12 mouse cellular contexts compared by ENCODE assay signal in the genomic region with DNA sequence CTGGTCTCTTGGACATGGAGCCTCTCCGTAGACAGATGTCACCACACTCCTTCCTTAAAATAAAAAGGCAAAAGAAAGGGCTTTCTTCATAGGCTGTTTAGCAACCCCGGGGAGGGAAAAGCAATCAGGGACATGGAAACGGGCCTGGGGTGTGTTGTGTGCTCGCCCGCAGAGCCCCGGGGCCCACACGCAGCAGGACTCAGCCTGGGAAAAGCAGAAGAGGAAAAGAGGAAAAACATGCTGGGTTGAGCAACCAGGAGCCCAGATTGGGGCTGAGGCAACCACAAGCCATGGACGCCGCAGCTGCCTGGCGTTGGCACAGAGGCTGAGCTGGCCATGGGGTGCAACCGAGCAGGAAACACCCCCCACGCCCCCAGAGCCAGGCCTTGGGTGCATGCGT. TPM values are rescaled to one million over a fixed set of nuclear protein-coding genes. Genes with fewer than 3 reads are reported as not detected.
DNase-seq lines count a peak whose midpoint lies in the region; ATAC-seq and TF ChIP-seq lines count a peak whose summit lies in the region.
"Had no signal": no experiment of that assay in that cellular context is flagged by ENCODE, and none has a peak within 500 bp of the region (broad histone marks: within the 10 kb centered on the region; RNA-seq: fewer than 3 reads in every experiment).

No protein-coding gene starts in this region.

- no peak for ATAC-seq in embryonic facial prominence, embryonic 15.5 days (ENCODE audit: insufficient number of reproducible peaks, low FRiP score, low TSS enrichment, low read depth)
- peak; percentile 49 for ATAC-seq in lung, postnatal 0 days
- ATAC-seq in CD4-positive, CD25-positive, alpha-beta regulatory T cell, adult 4 months = no peak
- ATAC-seq in forebrain, embryonic 11.5 days (replicated peaks; ENCODE audit: low FRiP score) = no peak
- ATAC-seq: inflammation-experienced regulatory T-cells, adult 6 months had no signal

- WGBS in bone marrow, adult 2 months = 4% methylated on average over 13 of the region's 13 CpGs
- WGBS in embryonic facial prominence, embryonic 15.5 days = 76% methylated on average over 13 of the region's 13 CpGs
- 80% methylated on average over 9 of the region's 13 CpGs for WGBS in lung, postnatal 0 days
- 90% methylated on average over 13 of the region's 13 CpGs for WGBS in forebrain, embryonic 11.5 days

- H3K4me3 ChIP-seq in layer of hippocampus, adult 2 months = no peak overlapping the region
- H3K4me3 ChIP-seq in bone marrow, adult 2 months (replicated peaks; ENCODE audit: control insufficient read depth, low read depth, low read length) = no peak overlapping the region
- no peak overlapping the region for H3K4me3 ChIP-seq in embryonic facial prominence, embryonic 15.5 days (replicated peaks)
- no peak overlapping the region for H3K4me3 ChIP-seq in lung, postnatal 0 days (ENCODE audit: low read depth, low read length)
- H3K4me3 ChIP-seq in forebrain, embryonic 11.5 days (ENCODE audit: low read depth, low read length) = no peak overlapping the region

- no peaks in the 10 kb centered on the region; the same call in 1 of the 2 replicates for H3K27me3 ChIP-seq in embryonic facial prominence, embryonic 15.5 days
- no peaks in the 10 kb centered on the region for H3K27me3 ChIP-seq in lung, postnatal 0 days (replicated peaks; ENCODE audit: insufficient read depth, low read length)
- no peaks in the 10 kb centered on the region for H3K27me3 ChIP-seq in forebrain, embryonic 11.5 days (ENCODE audit: control insufficient read depth, insufficient read depth, low read length)

- no peaks in the 10 kb centered on the region for H3K9me3 ChIP-seq in embryonic facial prominence, embryonic 15.5 days (replicated peaks)
- no peaks in the 10 kb centered on the region for H3K9me3 ChIP-seq in lung, postnatal 0 days (ENCODE audit: low read length)
- no peaks in the 10 kb centered on the region for H3K9me3 ChIP-seq in forebrain, embryonic 11.5 days (ENCODE audit: control insufficient read depth, low read length)

- no peak overlapping the region for H3K9ac ChIP-seq in embryonic facial prominence, embryonic 15.5 days
- H3K9ac ChIP-seq in lung, postnatal 0 days (replicated peaks; ENCODE audit: low read depth) = no peak overlapping the region
- no peak overlapping the region for H3K9ac ChIP-seq in forebrain, embryonic 11.5 days (ENCODE audit: low read length)

- no peak for DNase-seq in layer of hippocampus, adult 2 months (ENCODE audit: low spot score in 2 of 2)
- no peak for DNase-seq in layer of hippocampus, adult 9-10 months (ENCODE audit: low spot score)
- DNase-seq in lung, postnatal 0 days (ENCODE audit: low spot score) = peak; percentile 42
- DNase-seq in forebrain, embryonic 11.5 days (ENCODE audit: low spot score) = no peak
- DNase-seq in layer of hippocampus, postnatal 10 days (ENCODE audit: low spot score in 2 of 2) = no peak
- DNase-seq: embryo, embryonic 11 days; left cerebral cortex, postnatal 4 days; right cerebral cortex, postnatal 4 days had no signal

- H3K36me3 ChIP-seq in embryonic facial prominence, embryonic 15.5 days = no peaks in the 10 kb centered on the region
- no peaks in the 10 kb centered on the region for H3K36me3 ChIP-seq in lung, postnatal 0 days (ENCODE audit: insufficient read depth, low read length)
- no peaks in the 10 kb centered on the region for H3K36me3 ChIP-seq in forebrain, embryonic 11.5 days (ENCODE audit: control insufficient read depth, insufficient read depth, low read length)

- TF ChIP-seq EP300 in lung, postnatal 0 days (IDR thresholded peaks at IDR 0.05) = no peak

- no peak overlapping the region for H3K4me2 ChIP-seq in embryonic facial prominence, embryonic 15.5 days (replicated peaks)
- H3K4me2 ChIP-seq in lung, postnatal 0 days (replicated peaks; ENCODE audit: low read depth, low read length) = no peak overlapping the region
- no peak overlapping the region for H3K4me2 ChIP-seq in forebrain, embryonic 11.5 days (ENCODE audit: low read depth, low read length, severe bottlenecking)

- TF ChIP-seq CTCF in layer of hippocampus, adult 2 months (conservative IDR thresholded peaks at IDR 0.05) = no peak
- TF ChIP-seq CTCF in bone marrow, adult 2 months (IDR thresholded peaks at IDR 0.05; ENCODE audit: control insufficient read depth, insufficient read depth, low read length) = no peak
- no peak for TF ChIP-seq CTCF in lung, postnatal 0 days (IDR thresholded peaks at IDR 0.05)

- 0 out of 2 replicates have a peak overlapping the region, but pooled peaks have one; percentile 28 for H3K27ac ChIP-seq in layer of hippocampus, adult 2 months
- peak overlapping the region; percentile 42 for H3K27ac ChIP-seq in bone marrow, adult 2 months (ENCODE audit: control insufficient read depth, insufficient read depth, low read depth, low read length, poor library complexity)
- peak overlapping the region; percentile 61 for H3K27ac ChIP-seq in embryonic facial prominence, embryonic 15.5 days (replicated peaks)
- no peak overlapping the region for H3K27ac ChIP-seq in lung, postnatal 0 days (ENCODE audit: low read length)
- no peak overlapping the region for H3K27ac ChIP-seq in forebrain, embryonic 11.5 days (ENCODE audit: low read depth, low read length)

- peaks cover 6% of the 10 kb centered on the region; the same call in 1 of the 2 replicates for H3K4me1 ChIP-seq in bone marrow, adult 2 months (ENCODE audit: control insufficient read depth, insufficient read depth, low read length)
- peaks cover 34% of the 10 kb centered on the region for H3K4me1 ChIP-seq in embryonic facial prominence, embryonic 15.5 days
- H3K4me1 ChIP-seq in lung, postnatal 0 days (ENCODE audit: insufficient read depth, low read depth, low read length) = 0 out of 2 replicates have a peak, but pooled peaks cover 3% of the 10 kb centered on the region
- H3K4me1 ChIP-seq in forebrain, embryonic 11.5 days (replicated peaks; ENCODE audit: control insufficient read depth, insufficient read depth, low read length) = no peaks in the 10 kb centered on the region

- TF ChIP-seq POLR2A in bone marrow, adult 2 months (IDR thresholded peaks at IDR 0.05; ENCODE audit: borderline replicate concordance, control insufficient read depth, low read depth, low read length) = no peak; the same call in 1 of the 2 replicates

RNA-seq across cellular contexts. Expression of a gene that starts 17.7 kb away (rescaled TPM):
- total RNA-seq in layer of hippocampus, adult 2 months (2021) = 10 to 100 TPM; 74.1 to 85.4 TPM
- 28.5 and 66.3 TPM in 2 replicates for polyA plus RNA-seq in bone marrow, adult 2 months (2011; ENCODE audit: insufficient read depth, insufficient read length, low replicate concordance, missing spikeins)
- 220 and 225 TPM in 2 replicates for polyA plus RNA-seq in embryonic facial prominence, embryonic 15.5 days (2015; fragmentation: Nextera tagmentation; extraction: Ambion mirVana)
- polyA plus RNA-seq in lung, postnatal 0 days (2015; fragmentation: Nextera tagmentation; extraction: Ambion mirVana) = 131 and 137 TPM in 2 replicates
- 10 to 100 TPM; 32.0 to 41.1 TPM for polyA plus RNA-seq in CD4-positive, CD25-positive, alpha-beta regulatory T cell, adult 4 months (2017; shearing (Covaris generic))
- polyA plus RNA-seq in forebrain, embryonic 11.5 days (2014; fragmentation: Nextera tagmentation; extraction: Ambion mirVana) = 307 and 321 TPM in 2 replicates
- total RNA-seq in layer of hippocampus, postnatal 10 days (2021) = 10 to 100 TPM; 70.7 to 82.3 TPM

RNA-seq across cellular contexts. Expression of a gene that starts 18.0 kb away (rescaled TPM):
- total RNA-seq in layer of hippocampus, adult 2 months (2021) = 1,000 to 10,000 TPM in 1 of 2 experiments, 100 to 1,000 TPM in 1; 991 to 1,040 TPM
- polyA plus RNA-seq in bone marrow, adult 2 months (2011; ENCODE audit: insufficient read depth, insufficient read length, low replicate concordance, missing spikeins) = 413 and 448 TPM in 2 replicates
- 1,008 and 1,040 TPM in 2 replicates for polyA plus RNA-seq in embryonic facial prominence, embryonic 15.5 days (2015; fragmentation: Nextera tagmentation; extraction: Ambion mirVana)
- 1,092 and 1,166 TPM in 2 replicates for polyA plus RNA-seq in lung, postnatal 0 days (2015; fragmentation: Nextera tagmentation; extraction: Ambion mirVana)
- 1,000 to 10,000 TPM; 1,023 to 1,039 TPM for polyA plus RNA-seq in CD4-positive, CD25-positive, alpha-beta regulatory T cell, adult 4 months (2017; shearing (Covaris generic))
- 812 and 850 TPM in 2 replicates for polyA plus RNA-seq in forebrain, embryonic 11.5 days (2014; fragmentation: Nextera tagmentation; extraction: Ambion mirVana)
- 100 to 1,000 TPM; 930 to 997 TPM for total RNA-seq in layer of hippocampus, postnatal 10 days (2021)

RNA-seq across cellular contexts. Expression of a gene that starts 18.2 kb away (rescaled TPM):
- total RNA-seq in layer of hippocampus, adult 2 months (2021) = under 1 TPM in 1 of 2 experiments, not detected in 1; 0.69 TPM
- polyA plus RNA-seq in bone marrow, adult 2 months (2011; ENCODE audit: insufficient read depth, insufficient read length, low replicate concordance, missing spikeins) = not detected in 2 replicates
- 0.67 and 6.2 TPM in 2 replicates for polyA plus RNA-seq in embryonic facial prominence, embryonic 15.5 days (2015; fragmentation: Nextera tagmentation; extraction: Ambion mirVana)
- 1.00 and 1.3 TPM in 2 replicates for polyA plus RNA-seq in lung, postnatal 0 days (2015; fragmentation: Nextera tagmentation; extraction: Ambion mirVana)
- not detected for polyA plus RNA-seq in CD4-positive, CD25-positive, alpha-beta regulatory T cell, adult 4 months (2017; shearing (Covaris generic))
- polyA plus RNA-seq in forebrain, embryonic 11.5 days (2014; fragmentation: Nextera tagmentation; extraction: Ambion mirVana) = 3.3 and 3.5 TPM in 2 replicates
- total RNA-seq in layer of hippocampus, postnatal 10 days (2021) = under 1 TPM in 1 of 2 experiments, not detected in 1; 0.51 TPM

RNA-seq across cellular contexts. Expression of a gene that starts 38.6 kb away (rescaled TPM):
- 10 to 100 TPM; 14.0 to 15.6 TPM for total RNA-seq in layer of hippocampus, adult 2 months (2021)
- not detected in 2 replicates for polyA plus RNA-seq in bone marrow, adult 2 months (2011; ENCODE audit: insufficient read depth, insufficient read length, low replicate concordance, missing spikeins)
- 8.3 and 10.1 TPM in 2 replicates for polyA plus RNA-seq in embryonic facial prominence, embryonic 15.5 days (2015; fragmentation: Nextera tagmentation; extraction: Ambion mirVana)
- 2.0 and 2.1 TPM in 2 replicates for polyA plus RNA-seq in lung, postnatal 0 days (2015; fragmentation: Nextera tagmentation; extraction: Ambion mirVana)
- under 1 TPM in 1 of 2 experiments, not detected in 1; 0.39 TPM for polyA plus RNA-seq in CD4-positive, CD25-positive, alpha-beta regulatory T cell, adult 4 months (2017; shearing (Covaris generic))
- polyA plus RNA-seq in forebrain, embryonic 11.5 days (2014; fragmentation: Nextera tagmentation; extraction: Ambion mirVana) = 1.6 and 2.3 TPM in 2 replicates
- 10 to 100 TPM in 1 of 2 experiments, 1 to 10 TPM in 1; 9.0 to 13.1 TPM for total RNA-seq in layer of hippocampus, postnatal 10 days (2021)

RNA-seq across cellular contexts. Expression of a gene that starts 50.1 kb away (rescaled TPM):
- 1 to 10 TPM; 4.7 to 5.2 TPM for total RNA-seq in layer of hippocampus, adult 2 months (2021)
- 32.8 and 80.9 TPM in 2 replicates for polyA plus RNA-seq in bone marrow, adult 2 months (2011; ENCODE audit: insufficient read depth, insufficient read length, low replicate concordance, missing spikeins)
- polyA plus RNA-seq in embryonic facial prominence, embryonic 15.5 days (2015; fragmentation: Nextera tagmentation; extraction: Ambion mirVana) = 10.0 and 10.2 TPM in 2 replicates
- 36.0 and 36.4 TPM in 2 replicates for polyA plus RNA-seq in lung, postnatal 0 days (2015; fragmentation: Nextera tagmentation; extraction: Ambion mirVana)
- 10 to 100 TPM; 12.3 to 22.7 TPM for polyA plus RNA-seq in CD4-positive, CD25-positive, alpha-beta regulatory T cell, adult 4 months (2017; shearing (Covaris generic))
- 2.7 and 3.7 TPM in 2 replicates for polyA plus RNA-seq in forebrain, embryonic 11.5 days (2014; fragmentation: Nextera tagmentation; extraction: Ambion mirVana)
- 1 to 10 TPM; 4.2 to 4.8 TPM for total RNA-seq in layer of hippocampus, postnatal 10 days (2021)

Comparison
In these comparisons a context has a peak if more than half of its experiments do, and no peak if none do; other contexts are left out.
1. H3K27ac ChIP-seq: peak in layer of hippocampus, adult 2 months (single experiment), bone marrow, adult 2 months (single experiment) and embryonic facial prominence, embryonic 15.5 days (single experiment); none in lung, postnatal 0 days (single experiment) and forebrain, embryonic 11.5 days (single experiment).